ENCODE assay signal across 14 mouse cellular contexts in the genomic region with DNA sequence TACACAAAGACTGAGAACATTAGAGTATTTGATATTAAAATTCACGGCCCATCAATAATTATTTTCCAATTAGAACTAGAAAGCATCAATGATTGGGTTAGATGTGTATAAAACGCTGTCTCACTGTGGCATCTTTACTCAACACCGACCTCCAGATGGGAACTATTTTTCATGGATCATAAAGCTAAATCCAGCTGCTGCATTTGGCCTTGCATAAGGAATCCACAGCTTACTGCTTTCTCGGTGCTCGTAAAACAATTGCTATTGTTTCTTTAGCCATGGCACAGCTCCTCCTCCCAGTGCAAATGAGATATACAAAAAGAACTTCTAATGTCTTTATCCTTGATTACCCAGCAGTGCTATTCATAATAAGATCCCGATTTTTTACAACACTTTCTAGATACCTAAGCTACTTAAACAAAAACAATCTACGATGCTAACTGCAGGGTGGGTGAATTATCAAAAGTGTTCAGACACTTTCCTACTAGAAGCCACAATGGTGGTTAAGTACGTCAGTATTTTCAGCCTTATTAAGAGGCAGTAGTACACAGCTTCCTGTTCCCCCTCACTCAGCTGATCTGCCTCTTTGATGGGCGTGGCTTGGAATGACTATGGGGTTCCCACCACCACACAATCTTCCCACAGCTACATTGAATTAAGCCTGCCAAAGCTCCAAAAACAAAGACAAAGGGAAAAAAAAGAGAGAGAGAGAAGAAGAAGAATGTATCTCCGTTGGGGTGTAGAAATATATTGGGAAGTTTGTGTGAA.
DNase-seq lines count a peak whose midpoint lies in the region; ATAC-seq lines count a peak whose summit lies in the region.
"Had no signal": no experiment of that assay in that cellular context is flagged by ENCODE, and none has a peak within 500 bp of the region (broad histone marks: within the 10 kb centered on the region; RNA-seq: fewer than 3 reads in every experiment).

No protein-coding gene starts in this region.

- peak; percentile 13 to 29 for DNase-seq in cerebellum, postnatal 10 days
- DNase-seq in cerebellum, adult 9-10 months, result no peak
- DNase-seq in embryo, embryonic 9.5 days (ENCODE audit: extremely low spot score), result peak; percentile 5
- peak; percentile 47 for DNase-seq in hindbrain, embryonic 14.5 days (ENCODE audit: low spot score)
- no peak for DNase-seq in layer of hippocampus, adult 8-10 months (ENCODE audit: low spot score in 2 of 2)
- DNase-seq in T-cell, adult 2 months (ENCODE audit: low spot score), result no peak
- DNase-seq: adrenal gland, postnatal 36 days; cerebellum, adult 11 months; kidney, postnatal 4 days had no signal

- H3K9me3 ChIP-seq in hindbrain, embryonic 14.5 days (ENCODE audit: control insufficient read depth, low read length), result no peaks in the 10 kb centered on the region
- no peaks in the 10 kb centered on the region for H3K9me3 ChIP-seq in midbrain, embryonic 16.5 days (replicated peaks; ENCODE audit: control insufficient read depth, low read length, poor library complexity, severe bottlenecking)
- no peaks in the 10 kb centered on the region for H3K9me3 ChIP-seq in intestine, embryonic 16.5 days (ENCODE audit: control insufficient read depth, low read length)
- H3K9me3 ChIP-seq: liver, embryonic 15.5 days had no signal

- peak overlapping the region; percentile 33 for H3K4me2 ChIP-seq in hindbrain, embryonic 14.5 days (replicated peaks)
- peak overlapping the region; percentile 42 for H3K4me2 ChIP-seq in midbrain, embryonic 16.5 days (ENCODE audit: low read length)
- no peak overlapping the region for H3K4me2 ChIP-seq in intestine, embryonic 16.5 days (ENCODE audit: low read depth, low read length)
- H3K4me2 ChIP-seq: liver, embryonic 15.5 days had no signal

- peak overlapping the region; percentile 52 for H3K27ac ChIP-seq in hindbrain, embryonic 14.5 days
- H3K27ac ChIP-seq in midbrain, embryonic 16.5 days (ENCODE audit: low read length), result peak overlapping the region; percentile 42; the same call in 1 of the 2 replicates
- no peak overlapping the region for H3K27ac ChIP-seq in intestine, embryonic 16.5 days (ENCODE audit: low read length)
- H3K27ac ChIP-seq: liver, embryonic 15.5 days; macrophage had no signal

- H3K36me3 ChIP-seq in hindbrain, embryonic 14.5 days (replicated peaks; ENCODE audit: control insufficient read depth, insufficient read depth), result no peaks in the 10 kb centered on the region
- H3K36me3 ChIP-seq in midbrain, embryonic 16.5 days (ENCODE audit: control insufficient read depth, insufficient read depth, low read length), result no peaks in the 10 kb centered on the region
- H3K36me3 ChIP-seq in intestine, embryonic 16.5 days (ENCODE audit: control insufficient read depth, insufficient read depth, low read length), result no peaks in the 10 kb centered on the region
- H3K36me3 ChIP-seq: liver, embryonic 15.5 days had no signal

- H3K4me1 ChIP-seq in hindbrain, embryonic 14.5 days (replicated peaks; ENCODE audit: control insufficient read depth, insufficient read depth, low read length), result peaks cover 11% of the 10 kb centered on the region; the same call in 1 of the 2 replicates
- H3K4me1 ChIP-seq in midbrain, embryonic 16.5 days (ENCODE audit: control insufficient read depth, insufficient read depth, low read length), result no peaks in the 10 kb centered on the region
- no peaks in the 10 kb centered on the region for H3K4me1 ChIP-seq in intestine, embryonic 16.5 days (ENCODE audit: control insufficient read depth, insufficient read depth, low read length)
- H3K4me1 ChIP-seq: liver, embryonic 15.5 days had no signal

- no peak overlapping the region for H3K4me3 ChIP-seq in hindbrain, embryonic 14.5 days (replicated peaks; ENCODE audit: low read length)
- no peak overlapping the region; the same call in 1 of the 2 replicates for H3K4me3 ChIP-seq in midbrain, embryonic 16.5 days (ENCODE audit: low read depth, low read length)
- no peak overlapping the region for H3K4me3 ChIP-seq in intestine, embryonic 16.5 days (ENCODE audit: low read length)
- H3K4me3 ChIP-seq: liver, embryonic 15.5 days had no signal

- peak; percentile 90 for ATAC-seq in hindbrain, embryonic 14.5 days (ENCODE audit: low FRiP score)
- ATAC-seq in midbrain, embryonic 16.5 days, result peak; percentile 91
- ATAC-seq in intestine, embryonic 16.5 days, result no peak
- ATAC-seq: intestine, postnatal 0 days had no signal

- peak overlapping the region; percentile 16; the same call in 1 of the 2 replicates for H3K9ac ChIP-seq in hindbrain, embryonic 14.5 days
- no peak overlapping the region for H3K9ac ChIP-seq in midbrain, embryonic 16.5 days (ENCODE audit: low read depth, low read length)
- H3K9ac ChIP-seq in intestine, embryonic 16.5 days (ENCODE audit: low read depth, low read length), result no peak overlapping the region
- H3K9ac ChIP-seq: liver, embryonic 15.5 days had no signal

- WGBS in hindbrain, embryonic 14.5 days, result 28% methylated on average over 10 of the region's 10 CpGs
- 22% methylated on average over 10 of the region's 10 CpGs for WGBS in midbrain, embryonic 16.5 days
- 56% methylated on average over 10 of the region's 10 CpGs for WGBS in intestine, embryonic 16.5 days

- no peaks in the 10 kb centered on the region for H3K27me3 ChIP-seq in hindbrain, embryonic 14.5 days (ENCODE audit: control insufficient read depth, insufficient read depth, low read length)
- H3K27me3 ChIP-seq in midbrain, embryonic 16.5 days (ENCODE audit: control insufficient read depth, insufficient read depth, low read depth, low read length), result no peaks in the 10 kb centered on the region
- no peaks in the 10 kb centered on the region for H3K27me3 ChIP-seq in intestine, embryonic 16.5 days (replicated peaks; ENCODE audit: control insufficient read depth, insufficient read depth, low read length)
- H3K27me3 ChIP-seq: liver, embryonic 15.5 days had no signal

Comparison
In these comparisons a context has a peak if more than half of its experiments do, and no peak if none do; other contexts are left out.
1. DNase-seq: peak in cerebellum, postnatal 10 days (2 of 2), embryo, embryonic 9.5 days (single experiment) and hindbrain, embryonic 14.5 days (single experiment); none in cerebellum, adult 9-10 months (single experiment), layer of hippocampus, adult 8-10 months (0 of 2) and T-cell, adult 2 months (single experiment).